Mouse (Mus musculus): Measurements from ENCODE around the gene Prkacb. TPM values are rescaled to one million over a fixed set of nuclear protein-coding genes. Genes with fewer than 3 reads are reported as not detected.

Prkacb gene
- 170 TPM for polyA plus RNA-seq (2014; fragmentation: Illumina TruSeq; extraction: RNeasy Lipid Tissue Mini Kit (QIAGEN cat#74804); ENCODE audit: low read depth, low replicate concordance)

DNA sequence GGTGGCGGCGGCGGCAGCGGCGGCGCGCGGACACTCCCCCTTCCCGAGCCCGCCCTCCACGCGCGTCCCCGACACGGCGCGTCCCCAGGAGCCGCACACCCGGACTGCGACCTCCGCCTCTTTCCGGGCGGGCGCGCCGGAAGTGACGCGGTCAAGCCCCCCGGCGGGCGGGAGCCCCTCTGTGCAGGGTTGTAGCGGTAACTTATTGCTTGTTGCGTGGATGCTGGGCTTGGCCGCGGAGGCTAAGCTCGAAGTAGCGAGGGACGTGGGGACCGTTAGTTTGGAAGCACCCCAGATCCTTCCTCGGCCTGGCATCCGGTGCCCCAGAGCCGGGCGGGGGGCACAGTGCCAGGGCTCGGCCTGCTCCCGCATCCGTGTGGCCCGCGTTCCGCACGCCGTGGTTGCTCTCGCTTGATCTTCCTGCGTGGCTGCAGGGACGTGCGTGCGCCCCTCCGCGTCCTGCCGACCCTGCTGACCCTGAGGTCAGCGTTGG lies at the start of gene Prkacb:
Prkacb (minus strand) TSS at position 90 of the 493 bp plus-strand sequence.

DNA sequence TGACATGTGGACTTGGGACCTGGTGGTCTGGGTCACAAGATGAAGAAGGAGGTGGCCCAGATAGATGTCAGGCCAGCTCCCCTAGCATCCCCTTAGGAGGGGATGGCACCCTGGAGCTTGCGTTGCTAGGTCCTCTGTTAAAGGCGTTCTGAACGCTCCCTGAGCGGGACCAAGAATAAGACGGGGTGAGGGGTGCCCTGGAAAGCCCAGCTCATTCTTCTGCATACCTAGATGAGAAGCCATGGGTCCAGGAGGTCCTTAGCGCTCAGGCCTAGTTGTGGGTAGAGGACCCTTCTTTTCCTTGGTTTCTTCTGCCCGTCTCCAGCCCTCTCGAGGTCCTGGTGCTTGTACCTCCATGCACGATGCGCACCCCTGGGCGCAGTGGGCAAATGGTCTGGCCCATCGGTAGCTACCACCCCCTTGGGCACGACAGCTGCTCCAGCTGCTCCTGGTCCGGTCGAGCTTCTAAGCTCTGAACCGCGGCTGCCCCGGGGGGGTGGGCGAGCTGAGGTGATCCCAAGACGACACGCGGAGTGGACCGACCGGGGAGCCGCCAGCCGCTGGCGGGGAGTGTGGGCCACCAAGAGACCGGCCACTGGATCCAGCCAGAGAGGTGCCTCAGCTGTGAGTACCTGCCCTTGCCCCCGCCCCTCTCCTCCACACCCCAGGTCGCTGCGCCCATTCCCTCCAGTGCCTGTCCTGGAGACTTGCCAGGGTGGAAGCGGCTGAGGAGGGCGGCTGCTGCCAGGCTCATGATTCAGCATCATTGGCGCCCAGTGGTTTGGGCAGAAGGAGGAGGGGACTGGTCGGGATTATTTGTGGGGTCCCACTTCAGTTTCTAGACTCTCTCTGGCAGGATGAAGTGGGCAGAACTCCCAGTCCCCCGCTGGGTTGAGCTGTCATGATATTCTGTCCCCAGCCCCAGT lies 39.4 kb upstream of the Prkacb start, which contains the start of gene Ttll7:
Ttll7 (plus strand) TSS at position 402 of the 926 bp plus-strand sequence.

DNA sequence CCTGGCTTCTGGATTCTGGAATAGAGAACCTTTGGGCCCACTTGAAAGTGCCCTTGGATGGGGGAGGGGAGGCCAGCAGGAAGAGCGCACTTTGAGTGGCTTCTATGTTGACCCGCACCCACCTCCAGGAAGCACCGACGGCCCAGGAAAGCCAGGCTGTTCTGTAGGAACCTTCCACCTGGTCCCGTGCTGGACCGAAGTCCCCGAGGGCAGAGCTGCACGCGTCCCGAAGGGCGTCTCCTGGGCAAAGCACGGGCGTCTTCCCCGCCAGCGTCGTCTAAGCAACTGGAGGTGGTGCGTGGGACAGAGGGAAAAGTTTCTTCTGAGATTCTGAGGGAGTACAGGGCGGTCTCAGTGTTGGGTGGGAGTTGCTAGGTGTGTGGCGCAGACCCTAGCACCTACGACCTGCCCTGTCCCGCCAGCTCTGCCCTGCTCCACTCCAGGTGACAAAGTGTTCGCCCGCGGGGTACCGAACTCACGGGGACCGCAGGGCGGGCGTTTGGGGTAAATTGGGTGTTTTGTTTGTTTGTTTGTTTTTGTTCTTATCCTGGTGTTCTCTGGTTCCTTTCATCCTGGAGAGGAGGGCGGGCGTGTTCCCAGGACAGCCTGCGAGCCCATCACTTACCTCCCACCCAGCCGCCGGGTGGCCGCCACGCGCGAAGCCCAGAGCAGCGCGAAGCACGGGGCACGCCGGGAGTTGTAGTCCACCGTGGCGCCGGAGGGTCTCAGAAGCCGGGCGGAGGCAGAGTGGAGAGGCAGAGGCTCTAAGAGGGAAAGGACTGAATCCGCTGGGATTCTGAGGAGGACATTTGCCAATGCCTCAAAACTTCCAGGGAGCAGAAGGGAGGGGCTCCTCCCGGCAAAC lies 127.7 kb downstream of the Prkacb start, which contains the start of gene Samd13:
Samd13 (minus strand) TSS at position 782 of the 865 bp plus-strand sequence.

Other genes with a start within 250 kb of the Prkacb start
- 3.3 TPM for gene Uox, start 242.6 kb downstream of the Prkacb start, polyA plus RNA-seq (2014; fragmentation: Illumina TruSeq; extraction: RNeasy Lipid Tissue Mini Kit (QIAGEN cat#74804); ENCODE audit: low read depth, low replicate concordance)
- gene Dnase2b, start 197.4 kb downstream of the Prkacb start, polyA plus RNA-seq (2014; fragmentation: Illumina TruSeq; extraction: RNeasy Lipid Tissue Mini Kit (QIAGEN cat#74804); ENCODE audit: low read depth, low replicate concordance) = not detected
- 2.3 TPM for gene 4930503B20Rik, start 161.7 kb downstream of the Prkacb start, polyA plus RNA-seq (2014; fragmentation: Illumina TruSeq; extraction: RNeasy Lipid Tissue Mini Kit (QIAGEN cat#74804); ENCODE audit: low read depth, low replicate concordance)
- 4.5 TPM for gene Samd13, start 127.4 kb downstream of the Prkacb start, polyA plus RNA-seq (2014; fragmentation: Illumina TruSeq; extraction: RNeasy Lipid Tissue Mini Kit (QIAGEN cat#74804); ENCODE audit: low read depth, low replicate concordance)
- 41.0 TPM for gene Ttll7, start 39.4 kb upstream of the Prkacb start, polyA plus RNA-seq (2014; fragmentation: Illumina TruSeq; extraction: RNeasy Lipid Tissue Mini Kit (QIAGEN cat#74804); ENCODE audit: low read depth, low replicate concordance)

All from sigmoid colon, adult 10 weeks (tissue).